Mouse (Mus musculus) cortical plate, adult 2 months (tissue): ENCODE measurements at regions not wholly inside any gene's neighbourhood (a gene's known extent, or its start where the extent isn't known, plus 50 kb on each side); places are given as distances from the start of the nearest gene placed in this dataset.

Experiments
- CTCF ChIP-seq: fragments of 200-500 bp; IDR thresholded peaks from 2 replicates; pipeline ENCODE4 v1.5.1; 2011; ENCODE audit warnings: mild to moderate bottlenecking, control low read depth, low read length; ENCODE audit not compliant: insufficient read depth; ENCODE audit errors: extremely low read depth
- POLR2A ChIP-seq: fragments of 200-500 bp; IDR thresholded peaks from 2 replicates; pipeline ENCODE4 v1.6.1; 2011; ENCODE audit warnings: mild to moderate bottlenecking, low read length, control low read depth; ENCODE audit not compliant: insufficient read depth; ENCODE audit errors: extremely low read depth

- TF ChIP-seq POLR2A: no peak
- TF ChIP-seq CTCF: no peak
These were observed 132.3 kb upstream of the Azi2 start for GRCm38 (mm10) chr9:117907895-117908424.
